ENCODE assay signal across 8 mouse cellular contexts in genomic region chr17:46751056-46751793, GRCm38 (mm10). TPM values are rescaled to one million over a fixed set of nuclear protein-coding genes. Genes with fewer than 3 reads are reported as not detected.
DNase-seq lines count a peak whose midpoint lies in the region; ATAC-seq and TF ChIP-seq lines count a peak whose summit lies in the region.

No protein-coding gene starts in this region.

- no peak for DNase-seq in heart, adult 2 months
- no peak for DNase-seq in heart, postnatal 4 days
- DNase-seq in B cell, adult 2 months: peak; percentile 50 to 88
- DNase-seq in cerebellum, adult 9-11 months: no peak

- no peak for ATAC-seq in hindbrain, embryonic 16.5 days
- no peak for ATAC-seq in stomach, embryonic 16.5 days (ENCODE audit: insufficient read depth, low FRiP score)

- TF ChIP-seq POLR2A in heart, adult 2 months (IDR thresholded peaks at IDR 0.05; ENCODE audit: insufficient read depth, low read depth, low read length): no peak
- TF ChIP-seq POLR2A in cortical plate, adult 2 months (IDR thresholded peaks at IDR 0.05; ENCODE audit: extremely low read depth, insufficient read depth, low read length): no peak

- intact Hi-C loops in heart, adult 2 months (cut with DNase I): loop anchor here (5.0 kb wide), 1 partner anchor 39 kb away; the partner anchor contains the start of gene Pex6

- H3K79me2 ChIP-seq in heart, adult 2 months (replicated peaks; ENCODE audit: control insufficient read depth, insufficient read depth, low read length): no peaks in the 10 kb centered on the region; the same call in 1 of the 2 replicates
- H3K79me2 ChIP-seq in macrophage (ENCODE audit: inconsistent target): peaks cover 50% of the 10 kb centered on the region

- H3K36me3 ChIP-seq in heart, adult 2 months (ENCODE audit: control insufficient read depth, insufficient read depth, low read length): no peaks in the 10 kb centered on the region
- H3K36me3 ChIP-seq in hindbrain, embryonic 16.5 days (ENCODE audit: control insufficient read depth, insufficient read depth, low read length): peaks cover 3% of the 10 kb centered on the region; the same call in 1 of the 2 replicates
- peaks cover 4% of the 10 kb centered on the region; the same call in 1 of the 2 replicates for H3K36me3 ChIP-seq in macrophage (ENCODE audit: inconsistent target)
- H3K36me3 ChIP-seq in stomach, embryonic 16.5 days (ENCODE audit: control insufficient read depth, insufficient read depth, low read length): 0 out of 2 replicates have a peak, but pooled peaks cover 8% of the 10 kb centered on the region

- H3K9me3 ChIP-seq in hindbrain, embryonic 16.5 days (ENCODE audit: control insufficient read depth, low read length): no peaks in the 10 kb centered on the region
- H3K9me3 ChIP-seq in stomach, embryonic 16.5 days (replicated peaks; ENCODE audit: control insufficient read depth, low read length): no peaks in the 10 kb centered on the region

- H3K27me3 ChIP-seq in heart, adult 2 months (ENCODE audit: control insufficient read depth, insufficient read depth, low read length): no peaks in the 10 kb centered on the region
- no peaks in the 10 kb centered on the region for H3K27me3 ChIP-seq in hindbrain, embryonic 16.5 days (replicated peaks; ENCODE audit: control insufficient read depth, insufficient read depth, low read length)
- H3K27me3 ChIP-seq in stomach, embryonic 16.5 days (ENCODE audit: control insufficient read depth, insufficient read depth, low read length): no peaks in the 10 kb centered on the region

- 23% methylated on average over 16 of the region's 16 CpGs for WGBS in heart, adult 2 months
- WGBS in hindbrain, embryonic 16.5 days: 32% methylated on average over 16 of the region's 16 CpGs
- WGBS in macrophage (ENCODE audit: missing documents): 2% methylated on average over 15 of the region's 16 CpGs
- 16% methylated on average over 16 of the region's 16 CpGs for WGBS in stomach, embryonic 16.5 days

- peak overlapping the region; percentile 74 for H3K4me2 ChIP-seq in hindbrain, embryonic 16.5 days (ENCODE audit: low read length)
- H3K4me2 ChIP-seq in stomach, embryonic 16.5 days (ENCODE audit: low read depth, low read length): peak overlapping the region; percentile 83

- 0 out of 2 replicates have a peak, but pooled peaks have one; percentile 14 for TF ChIP-seq EP300 in heart, adult 2 months (IDR thresholded peaks at IDR 0.05; ENCODE audit: insufficient read depth, low read depth, low read length)

- peak overlapping the region; percentile 88 for H3K4me3 ChIP-seq in heart, adult 2 months
- H3K4me3 ChIP-seq in cortical plate, adult 2 months (ENCODE audit: insufficient read depth, low read length): peak overlapping the region; percentile 88
- peak overlapping the region; percentile 78 for H3K4me3 ChIP-seq in hindbrain, embryonic 16.5 days (ENCODE audit: low read length)
- peak overlapping the region; percentile 44 for H3K4me3 ChIP-seq in macrophage (ENCODE audit: inconsistent target)
- peak overlapping the region; percentile 89 for H3K4me3 ChIP-seq in stomach, embryonic 16.5 days (replicated peaks; ENCODE audit: low read length)

- H3K9ac ChIP-seq in heart, adult 2 months (ENCODE audit: low read depth, low read length): peak overlapping the region; percentile 79
- peak overlapping the region; percentile 80 for H3K9ac ChIP-seq in hindbrain, embryonic 16.5 days (ENCODE audit: low read depth, low read length)
- H3K9ac ChIP-seq in stomach, embryonic 16.5 days (ENCODE audit: low read length): peak overlapping the region; percentile 86

- peaks cover 4% of the 10 kb centered on the region for H3K4me1 ChIP-seq in heart, adult 2 months (ENCODE audit: control insufficient read depth, insufficient read depth, low read length)
- peaks cover 3% of the 10 kb centered on the region; the same call in 1 of the 2 replicates for H3K4me1 ChIP-seq in cortical plate, adult 2 months (ENCODE audit: control insufficient read depth, insufficient read depth, low read length)
- peaks cover 13% of the 10 kb centered on the region for H3K4me1 ChIP-seq in hindbrain, embryonic 16.5 days (ENCODE audit: control insufficient read depth, insufficient read depth, low read depth, low read length)
- peaks cover 7% of the 10 kb centered on the region for H3K4me1 ChIP-seq in stomach, embryonic 16.5 days (ENCODE audit: control insufficient read depth, insufficient read depth, low read length)

- peak overlapping the region; percentile 84 for H3K27ac ChIP-seq in heart, adult 2 months
- H3K27ac ChIP-seq in cortical plate, adult 2 months (ENCODE audit: insufficient read depth, low read length): no peak overlapping the region
- H3K27ac ChIP-seq in hindbrain, embryonic 16.5 days (ENCODE audit: low read depth, low read length): peak overlapping the region; percentile 85
- H3K27ac ChIP-seq in macrophage: peak overlapping the region; percentile 86
- H3K27ac ChIP-seq in stomach, embryonic 16.5 days (ENCODE audit: low read length): peak overlapping the region; percentile 90

- TF ChIP-seq CTCF in heart, adult 2 months (IDR thresholded peaks at IDR 0.05): no peak
- TF ChIP-seq CTCF in cortical plate, adult 2 months (IDR thresholded peaks at IDR 0.05; ENCODE audit: extremely low read depth, insufficient read depth, low read length): no peak

RNA-seq across cellular contexts. Expression of gene Cnpy3, which starts 0.8 kb away (rescaled TPM):
- 10 to 100 TPM; 19.8 to 21.5 TPM for total RNA-seq in heart, adult 2 months (2021)
- 19.7 and 20.7 TPM in 2 replicates for polyA plus RNA-seq in heart, adult 2 months (2012; rRNA removed)
- total RNA-seq in heart, postnatal 4 days (2021): 10 to 100 TPM; 29.4 to 29.7 TPM
- 93.6 and 95.9 TPM in 2 replicates for polyA plus RNA-seq in cortical plate, adult 2 months (2012; rRNA removed)
- 71.4 and 78.0 TPM in 2 replicates for polyA plus RNA-seq in hindbrain, embryonic 16.5 days (2015; fragmentation: Nextera tagmentation; extraction: Ambion mirVana)
- total RNA-seq in macrophage (2018; cell fraction: chromatin; rRNA removed): 100 to 1,000 TPM in 12 of 26 experiments, 10 to 100 TPM in 14; 15.2 to 163 (median 91.1) TPM
- 100 to 1,000 TPM in 15 of 26 experiments, 10 to 100 TPM in 11; 67.0 to 134 (median 104) TPM for total RNA-seq in macrophage (2018; cell fraction: cytosol; rRNA removed)
- 100 to 1,000 TPM in 20 of 26 experiments, 10 to 100 TPM in 6; 27.3 to 196 (median 150) TPM for total RNA-seq in macrophage (2018; cell fraction: nucleus; rRNA removed)
- polyA plus RNA-seq in macrophage (2018): 79.0 to 118 TPM (median 88.6 TPM) in 3 replicates
- polyA plus RNA-seq in stomach, embryonic 16.5 days (2015; fragmentation: Nextera tagmentation; extraction: Ambion mirVana): 70.7 and 74.0 TPM in 2 replicates

RNA-seq across cellular contexts. Expression of gene Ptcra, which starts 12.3 kb away (rescaled TPM):
- not detected for total RNA-seq in heart, adult 2 months (2021)
- 0.08 and 0.12 TPM in 2 replicates for polyA plus RNA-seq in heart, adult 2 months (2012; rRNA removed)
- not detected for total RNA-seq in heart, postnatal 4 days (2021)
- 0.50 and 0.68 TPM in 2 replicates for polyA plus RNA-seq in cortical plate, adult 2 months (2012; rRNA removed)
- 0.16 TPM in 1 of 2 replicates, not detected in the other for polyA plus RNA-seq in hindbrain, embryonic 16.5 days (2015; fragmentation: Nextera tagmentation; extraction: Ambion mirVana)
- total RNA-seq in macrophage (2018; cell fraction: chromatin; rRNA removed): not detected
- total RNA-seq in macrophage (2018; cell fraction: cytosol; rRNA removed): not detected
- under 1 TPM in 2 of 26 experiments, not detected in 24; 0.48 to 0.56 TPM for total RNA-seq in macrophage (2018; cell fraction: nucleus; rRNA removed)
- polyA plus RNA-seq in macrophage (2018): not detected in 3 replicates
- polyA plus RNA-seq in stomach, embryonic 16.5 days (2015; fragmentation: Nextera tagmentation; extraction: Ambion mirVana): 0.17 TPM in 1 of 2 replicates, not detected in the other

RNA-seq across cellular contexts. Expression of gene 2310039H08Rik, which starts 21.2 kb away (rescaled TPM):
- 10 to 100 TPM; 22.6 to 30.4 TPM for total RNA-seq in heart, adult 2 months (2021)
- polyA plus RNA-seq in heart, adult 2 months (2012; rRNA removed): 43.6 and 45.4 TPM in 2 replicates
- 10 to 100 TPM; 28.6 to 29.9 TPM for total RNA-seq in heart, postnatal 4 days (2021)
- polyA plus RNA-seq in cortical plate, adult 2 months (2012; rRNA removed): 18.6 and 20.5 TPM in 2 replicates
- polyA plus RNA-seq in hindbrain, embryonic 16.5 days (2015; fragmentation: Nextera tagmentation; extraction: Ambion mirVana): 49.8 and 57.2 TPM in 2 replicates
- 1 to 10 TPM in 17 of 26 experiments, not detected in 9; 1.2 to 7.5 (median 2.4) TPM for total RNA-seq in macrophage (2018; cell fraction: chromatin; rRNA removed)
- total RNA-seq in macrophage (2018; cell fraction: cytosol; rRNA removed): 10 to 100 TPM in 7 of 26 experiments, 1 to 10 TPM in 19; 5.7 to 10.9 (median 8.3) TPM
- total RNA-seq in macrophage (2018; cell fraction: nucleus; rRNA removed): 10 to 100 TPM in 2 of 26 experiments, 1 to 10 TPM in 23, not detected in 1; 1.0 to 10.7 (median 3.2) TPM
- 7.4 to 12.7 TPM (median 10.2 TPM) in 3 replicates for polyA plus RNA-seq in macrophage (2018)
- polyA plus RNA-seq in stomach, embryonic 16.5 days (2015; fragmentation: Nextera tagmentation; extraction: Ambion mirVana): 76.2 and 83.8 TPM in 2 replicates

RNA-seq across cellular contexts. Expression of gene Gnmt, which starts 22.3 kb away (rescaled TPM):
- 1 to 10 TPM; 2.8 to 4.4 TPM for total RNA-seq in heart, adult 2 months (2021)
- 3.3 and 5.1 TPM in 2 replicates for polyA plus RNA-seq in heart, adult 2 months (2012; rRNA removed)
- under 1 TPM; 0.55 to 0.74 TPM for total RNA-seq in heart, postnatal 4 days (2021)
- 1.3 and 1.8 TPM in 2 replicates for polyA plus RNA-seq in cortical plate, adult 2 months (2012; rRNA removed)
- polyA plus RNA-seq in hindbrain, embryonic 16.5 days (2015; fragmentation: Nextera tagmentation; extraction: Ambion mirVana): 1.1 and 1.7 TPM in 2 replicates
- 1 to 10 TPM in 19 of 26 experiments, under 1 TPM in 3, not detected in 4; 0.73 to 4.6 (median 2.3) TPM for total RNA-seq in macrophage (2018; cell fraction: chromatin; rRNA removed)
- under 1 TPM in 15 of 26 experiments, not detected in 11; 0.10 to 0.99 (median 0.24) TPM for total RNA-seq in macrophage (2018; cell fraction: cytosol; rRNA removed)
- 1 to 10 TPM in 19 of 26 experiments, under 1 TPM in 4, not detected in 3; 0.46 to 5.5 (median 1.9) TPM for total RNA-seq in macrophage (2018; cell fraction: nucleus; rRNA removed)
- polyA plus RNA-seq in macrophage (2018): 0.32 TPM in 1 of 3 replicates, not detected in the others
- polyA plus RNA-seq in stomach, embryonic 16.5 days (2015; fragmentation: Nextera tagmentation; extraction: Ambion mirVana): 17.1 and 21.8 TPM in 2 replicates

RNA-seq across cellular contexts. Expression of gene Rpl7l1, which starts 31.2 kb away (rescaled TPM):
- total RNA-seq in heart, adult 2 months (2021): 10 to 100 TPM; 54.0 TPM
- 19.4 and 41.8 TPM in 2 replicates for polyA plus RNA-seq in heart, adult 2 months (2012; rRNA removed)
- total RNA-seq in heart, postnatal 4 days (2021): 10 to 100 TPM; 69.6 to 71.9 TPM
- polyA plus RNA-seq in cortical plate, adult 2 months (2012; rRNA removed): 43.6 and 48.0 TPM in 2 replicates
- 75.5 and 80.4 TPM in 2 replicates for polyA plus RNA-seq in hindbrain, embryonic 16.5 days (2015; fragmentation: Nextera tagmentation; extraction: Ambion mirVana)
- 10 to 100 TPM; 16.7 to 71.0 (median 37.8) TPM for total RNA-seq in macrophage (2018; cell fraction: chromatin; rRNA removed)
- total RNA-seq in macrophage (2018; cell fraction: cytosol; rRNA removed): 10 to 100 TPM; 50.7 to 93.7 (median 70.4) TPM
- 10 to 100 TPM; 17.2 to 62.0 (median 29.1) TPM for total RNA-seq in macrophage (2018; cell fraction: nucleus; rRNA removed)
- 64.6 to 81.8 TPM (median 70.4 TPM) in 3 replicates for polyA plus RNA-seq in macrophage (2018)
- polyA plus RNA-seq in stomach, embryonic 16.5 days (2015; fragmentation: Nextera tagmentation; extraction: Ambion mirVana): 151 and 155 TPM in 2 replicates

Comparison
In these comparisons a context has a peak if more than half of its experiments do, and no peak if none do; other contexts are left out.
1. DNase-seq: peak in B cell, adult 2 months (2 of 2); none in heart, adult 2 months (0 of 2), heart, postnatal 4 days (single experiment) and cerebellum, adult 9-11 months (single experiment).
2. Peak in every context shown above with its lines, with median percentiles within 50 percentile points of each other: H3K4me3 ChIP-seq and H3K9ac ChIP-seq.